Comparison of ENCODE assay signal across 10 mouse cellular contexts in genomic region chr10:88669719-88670118, GRCm38 (mm10). TPM values are rescaled to one million over a fixed set of nuclear protein-coding genes. Genes with fewer than 3 reads are reported as not detected.
A peak's percentile ranks its signal among the peaks of the same experiment; 100 is the strongest.
DNase-seq lines count a peak whose midpoint lies in the region.
"Had no signal": no experiment of that assay in that cellular context is flagged by ENCODE, and none has a peak within 500 bp of the region (broad histone marks: within the 10 kb centered on the region; RNA-seq: fewer than 3 reads in every experiment).

No protein-coding gene starts in this region.

- DNase-seq in adrenal gland, adult (ENCODE audit: inconsistent age in 2 of 2, low spot score in 1 of 2), result peak; percentile 16 to 63
- DNase-seq in adrenal gland, postnatal 4 days (ENCODE audit: low spot score in 2 of 2), result no peak
- peak; percentile 11 to 31 for DNase-seq in left cerebral cortex, adult 18-20 months (ENCODE audit: low spot score in 2 of 2)
- DNase-seq in left cerebral cortex, adult 11 months (ENCODE audit: low spot score), result no peak
- DNase-seq in adrenal gland, adult 2 months, result peak; percentile 33
- peak; percentile 5 for DNase-seq in layer of hippocampus, adult 9-11 months
- peak; percentile 17 for DNase-seq in telencephalon, adult 2 months (ENCODE audit: low read depth, low spot score)
- no peak for DNase-seq in cerebellum, adult 8-10 months

RNA-seq across cellular contexts. Expression of gene Spic, which starts 15.1 kb away (rescaled TPM):
- total RNA-seq in adrenal gland, postnatal 4 days (2021), result 1 to 10 TPM; 3.4 to 4.8 TPM
- total RNA-seq in left cerebral cortex, adult 18-20 months (2021), result not detected
- under 1 TPM; 0.28 to 0.78 TPM for total RNA-seq in adrenal gland, adult 2 months (2021)
- 0.09 and 0.21 TPM in 2 replicates for polyA plus RNA-seq in adrenal gland, adult 2 months (2012; rRNA removed)
- total RNA-seq: layer of hippocampus, adult 8-10 months had no signal
- polyA plus RNA-seq: neural tube, embryonic 14.5 days had no signal

Comparison
In these comparisons a context has a peak if more than half of its experiments do, and no peak if none do; other contexts are left out.
1. DNase-seq: peak in adrenal gland, adult (2 of 2), left cerebral cortex, adult 18-20 months (2 of 2), adrenal gland, adult 2 months (single experiment), layer of hippocampus, adult 9-11 months (single experiment) and telencephalon, adult 2 months (single experiment); none in adrenal gland, postnatal 4 days (0 of 2), left cerebral cortex, adult 11 months (single experiment) and cerebellum, adult 8-10 months (single experiment).